ENCODE assay signal across 10 mouse cellular contexts in the genomic region with DNA sequence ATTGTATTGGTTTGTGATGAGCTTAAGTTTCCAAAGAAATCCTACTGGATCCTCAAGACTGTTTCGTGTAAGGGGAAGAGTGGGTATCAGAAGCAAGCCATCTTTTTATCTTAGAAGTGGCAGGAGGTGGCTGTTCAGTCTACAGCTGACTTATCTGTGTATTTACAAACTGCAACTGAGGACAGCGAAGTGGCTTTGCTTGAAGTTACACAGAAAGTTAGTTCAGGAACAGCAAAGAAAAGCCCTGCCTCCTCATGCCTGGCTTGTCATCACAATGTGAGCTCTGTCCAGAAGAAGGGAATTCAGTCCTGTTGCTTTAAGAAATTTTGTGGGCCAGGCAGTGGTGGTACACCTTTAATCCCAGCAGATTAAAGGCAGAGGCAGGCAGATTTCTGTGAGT.
DNase-seq lines count a peak whose midpoint lies in the region; ATAC-seq and TF ChIP-seq lines count a peak whose summit lies in the region.
"Had no signal": no experiment of that assay in that cellular context is flagged by ENCODE, and none has a peak within 500 bp of the region (broad histone marks: within the 10 kb centered on the region; RNA-seq: fewer than 3 reads in every experiment).

No protein-coding gene starts in this region.

- peak; percentile 95 for TF ChIP-seq EP300 in liver, postnatal 0 days (IDR thresholded peaks at IDR 0.05; ENCODE audit: low read depth)

- no peaks in the 10 kb centered on the region for H3K9me3 ChIP-seq in lung, embryonic 14.5 days (ENCODE audit: low read depth, low read length)
- no peaks in the 10 kb centered on the region for H3K9me3 ChIP-seq in embryonic facial prominence, embryonic 10.5 days
- no peaks in the 10 kb centered on the region for H3K9me3 ChIP-seq in liver, postnatal 0 days (ENCODE audit: low read length)
- H3K9me3 ChIP-seq in midbrain, embryonic 16.5 days (replicated peaks; ENCODE audit: control insufficient read depth, low read length, poor library complexity, severe bottlenecking): no peaks in the 10 kb centered on the region
- H3K9me3 ChIP-seq: midbrain, embryonic 12.5 days had no signal

- no peak for DNase-seq in lung, embryonic 14.5 days
- no peak for DNase-seq in lung, adult 18-20 months
- no peak for DNase-seq in embryonic facial prominence, embryonic 10.5 days (ENCODE audit: low spot score)
- DNase-seq in liver, postnatal 0 days: no peak
- DNase-seq in urinary bladder, postnatal 25 days (ENCODE audit: low spot score): no peak
- DNase-seq: kidney, adult 18-20 months had no signal

- H3K4me1 ChIP-seq in lung, embryonic 14.5 days (ENCODE audit: insufficient read depth): peaks cover 46% of the 10 kb centered on the region
- H3K4me1 ChIP-seq in embryonic facial prominence, embryonic 10.5 days: peaks cover 70% of the 10 kb centered on the region
- H3K4me1 ChIP-seq in liver, postnatal 0 days (ENCODE audit: insufficient read depth): peaks cover 35% of the 10 kb centered on the region
- H3K4me1 ChIP-seq in midbrain, embryonic 16.5 days (ENCODE audit: control insufficient read depth, insufficient read depth, low read length): no peaks in the 10 kb centered on the region

- no peak for ATAC-seq in lung, embryonic 14.5 days (ENCODE audit: insufficient read depth)
- peak; percentile 66 for ATAC-seq in erythroid progenitor cell, adult 5-6 weeks (replicated peaks; ENCODE audit: low FRiP score, poor library complexity, severe bottlenecking)
- peak; percentile 10 for ATAC-seq in liver, postnatal 0 days
- no peak for ATAC-seq in midbrain, embryonic 16.5 days
- ATAC-seq: activated CD4-positive, CD25-positive, alpha-beta regulatory T cell, adult 4 months had no signal

- no peaks in the 10 kb centered on the region for H3K36me3 ChIP-seq in lung, embryonic 14.5 days (ENCODE audit: insufficient read depth)
- H3K36me3 ChIP-seq in embryonic facial prominence, embryonic 10.5 days (replicated peaks): no peaks in the 10 kb centered on the region
- H3K36me3 ChIP-seq in liver, postnatal 0 days (replicated peaks; ENCODE audit: insufficient read depth, low read length): no peaks in the 10 kb centered on the region
- no peaks in the 10 kb centered on the region for H3K36me3 ChIP-seq in midbrain, embryonic 16.5 days (ENCODE audit: control insufficient read depth, insufficient read depth, low read length)
- H3K36me3 ChIP-seq: midbrain, embryonic 12.5 days had no signal

- H3K27ac ChIP-seq in lung, embryonic 14.5 days (ENCODE audit: low read depth): peak overlapping the region; percentile 84
- peak overlapping the region; percentile 52 for H3K27ac ChIP-seq in embryonic facial prominence, embryonic 10.5 days (replicated peaks)
- H3K27ac ChIP-seq in liver, postnatal 0 days (ENCODE audit: low read depth): peak overlapping the region; percentile 92
- no peak overlapping the region for H3K27ac ChIP-seq in midbrain, embryonic 16.5 days (ENCODE audit: low read length)

- H3K4me3 ChIP-seq in lung, embryonic 14.5 days (ENCODE audit: low read depth, low read length): no peak overlapping the region
- H3K4me3 ChIP-seq in embryonic facial prominence, embryonic 10.5 days: no peak overlapping the region
- no peak overlapping the region for H3K4me3 ChIP-seq in liver, postnatal 0 days (ENCODE audit: low read depth, low read length)
- no peak overlapping the region for H3K4me3 ChIP-seq in midbrain, embryonic 16.5 days (ENCODE audit: low read depth, low read length)
- H3K4me3 ChIP-seq: midbrain, embryonic 12.5 days had no signal

- 66% methylated on average over 2 of the region's 2 CpGs for WGBS in lung, embryonic 14.5 days
- WGBS in embryonic facial prominence, embryonic 10.5 days: 91% methylated on average over 2 of the region's 2 CpGs
- WGBS in liver, postnatal 0 days (ENCODE audit: insufficient replicate concordance): 54% methylated on average over 2 of the region's 2 CpGs
- WGBS in midbrain, embryonic 16.5 days: 94% methylated on average over 2 of the region's 2 CpGs

- no peak for TF ChIP-seq CTCF in lung, embryonic 14.5 days (IDR thresholded peaks at IDR 0.05; ENCODE audit: low read depth)
- TF ChIP-seq CTCF in liver, postnatal 0 days (IDR thresholded peaks at IDR 0.05; ENCODE audit: low read depth): no peak

- no peak overlapping the region for H3K9ac ChIP-seq in lung, embryonic 14.5 days
- peak overlapping the region; percentile 35 for H3K9ac ChIP-seq in liver, postnatal 0 days (replicated peaks)
- H3K9ac ChIP-seq in midbrain, embryonic 16.5 days (ENCODE audit: low read depth, low read length): no peak overlapping the region
- H3K9ac ChIP-seq: midbrain, embryonic 12.5 days had no signal

- no peaks in the 10 kb centered on the region for H3K27me3 ChIP-seq in lung, embryonic 14.5 days (ENCODE audit: insufficient read depth, low read length)
- no peaks in the 10 kb centered on the region for H3K27me3 ChIP-seq in embryonic facial prominence, embryonic 10.5 days (replicated peaks; ENCODE audit: low read depth, poor library complexity, severe bottlenecking)
- H3K27me3 ChIP-seq in liver, postnatal 0 days (ENCODE audit: insufficient read depth, low read length): no peaks in the 10 kb centered on the region
- H3K27me3 ChIP-seq in midbrain, embryonic 16.5 days (ENCODE audit: control insufficient read depth, insufficient read depth, low read depth, low read length): no peaks in the 10 kb centered on the region

- H3K4me2 ChIP-seq in lung, embryonic 14.5 days: no peak overlapping the region; the same call in 1 of the 2 replicates
- peak overlapping the region; percentile 64 for H3K4me2 ChIP-seq in liver, postnatal 0 days (ENCODE audit: low read depth, low read length)
- H3K4me2 ChIP-seq in midbrain, embryonic 16.5 days (ENCODE audit: low read length): no peak overlapping the region
- H3K4me2 ChIP-seq: midbrain, embryonic 12.5 days had no signal

Comparison
In these comparisons a context has a peak if more than half of its experiments do, and no peak if none do; other contexts are left out.
1. ATAC-seq: peak in erythroid progenitor cell, adult 5-6 weeks (single experiment) and liver, postnatal 0 days (single experiment); none in lung, embryonic 14.5 days (single experiment) and midbrain, embryonic 16.5 days (single experiment).